Mouse (Mus musculus): ENCODE results near the gene Pde2a. TPM values are rescaled to one million over a fixed set of nuclear protein-coding genes. Genes with fewer than 3 reads are reported as not detected.
"Not testable (repeated sequence)": the region's sequence is repeated elsewhere in the genome, so short reads cannot be mapped to it uniquely, and the experiment has no call there.

The Pde2a gene
- polyA plus RNA-seq, 1 experiment from 2014 or later: 0.10 TPM

GRCm38 (mm10) chr7:101551530-101551929 is 130.0 kb downstream of the Pde2a start:
- POLR2A ChIA-PET: no interaction called here
- no peaks in the 10 kb centered on the region for H3K27me3 ChIP-seq
- CTCF ChIA-PET: no interaction called here
- no peak for TF ChIP-seq CTCF (IDR thresholded peaks at IDR 0.05)
- in situ Hi-C loops (cut with MboI; ENCODE audit: low pct_unique_long_range_greater_than_20kb): no loop called here
- no peak for DNase-seq (ENCODE audit: low read depth, low spot score)
- no peak for ATAC-seq

- in situ Hi-C loops (cut with MboI; ENCODE audit: low pct_unique_long_range_greater_than_20kb); DNase-seq (ENCODE audit: low read depth, low spot score); CTCF ChIA-PET; POLR2A ChIA-PET; H3K27me3 ChIP-seq; ATAC-seq: not testable (repeated sequence)
These were observed 134.0 kb downstream of the Pde2a start for GRCm38 (mm10) chr7:101555473-101555872.

GRCm38 (mm10) chr7:101557391-101557790 is 135.9 kb downstream of the Pde2a start:
- POLR2A ChIA-PET: no interaction called here
- TF ChIP-seq CTCF (IDR thresholded peaks at IDR 0.05): no peak
- in situ Hi-C loops (cut with MboI; ENCODE audit: low pct_unique_long_range_greater_than_20kb): no loop called here

GRCm38 (mm10) chr7:101559393-101559792 is 137.9 kb downstream of the Pde2a start:
- in situ Hi-C loops (cut with MboI; ENCODE audit: low pct_unique_long_range_greater_than_20kb); H3K27me3 ChIP-seq; ATAC-seq; POLR2A ChIA-PET; DNase-seq (ENCODE audit: low read depth, low spot score); CTCF ChIA-PET: not testable (repeated sequence)

More at GRCm38 (mm10) chr7:101557391-101557790, 135.9 kb downstream of the Pde2a start:
- CTCF ChIA-PET: no interaction called here
- no peak for ATAC-seq
- DNase-seq (ENCODE audit: low read depth, low spot score): no peak
- peaks cover 6% of the 10 kb centered on the region for H3K27me3 ChIP-seq

Other genes with a start within 250 kb of the Pde2a start
- gene Atg16l2, start 119.4 kb upstream of the Pde2a start, polyA plus RNA-seq (2021): 39.5 TPM
- gene Stard10, start 104.6 kb upstream of the Pde2a start, polyA plus RNA-seq (2021): 68.5 TPM
- gene Arap1, start 73.6 kb upstream of the Pde2a start, polyA plus RNA-seq (2021): 31.1 TPM
- gene Gm45837, start 10.8 kb upstream of the Pde2a start, polyA plus RNA-seq (2021): 0.78 TPM
- not detected for gene Art2b, start 163.9 kb downstream of the Pde2a start, polyA plus RNA-seq (2021)
- gene Clpb, start 241.9 kb downstream of the Pde2a start, polyA plus RNA-seq (2021): 49.5 TPM

Measured in Patski (cell line).